Mouse (Mus musculus): ENCODE results near the gene Arrdc5. TPM values are rescaled to one million over a fixed set of nuclear protein-coding genes. Genes with fewer than 3 reads are reported as not detected.

Gene Arrdc5
- polyA plus RNA-seq, 1 experiment from 2014 or later = not detected

- DNase-seq (ENCODE audit: low spot score) = no peak
- Histone ChIP-seq H3K9ac (ENCODE audit: low read length) (no peak overlapping the region), H3K27ac (replicated peaks; ENCODE audit: low read depth, low read length) (no peak overlapping the region), H3K27me3 (ENCODE audit: control insufficient read depth, insufficient read depth, low read length) (no peaks in the 10 kb centered on the region), H3K4me3 (ENCODE audit: low read depth, low read length) (no peak overlapping the region), H3K4me2 (ENCODE audit: low read depth, severe bottlenecking) (no peak overlapping the region), H3K4me1 (ENCODE audit: control insufficient read depth, insufficient read depth, low read length) (0 out of 2 replicates have a peak, but pooled peaks cover 2% of the 10 kb centered on the region), H3K9me3 (ENCODE audit: control insufficient read depth, low read length) (no peaks in the 10 kb centered on the region), H3K36me3 (ENCODE audit: control insufficient read depth, insufficient read depth, low read length) (peaks cover 13% of the 10 kb centered on the region)
- 92% methylated on average over 5 of the region's 5 CpGs for WGBS
- ATAC-seq (ENCODE audit: insufficient number of reproducible peaks, low FRiP score, low TSS enrichment, low read depth) = no peak
Observed at GRCm38 (mm10) chr17:56278340-56278739, 21.7 kb downstream of the Arrdc5 start.

DNA sequence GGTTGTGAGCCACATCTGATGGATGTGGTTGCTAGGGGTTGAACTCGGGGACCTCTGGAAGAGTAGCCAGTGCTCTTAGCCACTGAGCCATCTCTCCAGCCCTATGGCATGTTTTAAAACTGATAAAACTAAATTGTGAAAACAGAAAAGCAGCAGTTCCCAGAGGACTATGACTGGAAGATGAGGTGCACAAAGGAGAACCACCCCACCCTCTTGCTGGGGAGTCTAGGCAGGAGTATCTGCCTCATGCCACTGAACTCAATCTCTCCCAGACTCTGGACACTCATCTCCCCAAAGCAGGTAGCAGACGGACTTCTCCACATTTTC, 22.6 kb downstream of the Arrdc5 start:
- H3K4me1 ChIP-seq (ENCODE audit: control insufficient read depth, insufficient read depth, low read length) = 0 out of 2 replicates have a peak, but pooled peaks cover 2% of the 10 kb centered on the region
- H3K27ac ChIP-seq (replicated peaks; ENCODE audit: low read depth, low read length) = 0 out of 2 replicates have a peak overlapping the region, but pooled peaks have one; percentile 61
- H3K9me3 ChIP-seq (ENCODE audit: control insufficient read depth, low read length) = no peaks in the 10 kb centered on the region
- H3K4me2 ChIP-seq (ENCODE audit: low read depth, severe bottlenecking) = peak overlapping the region; percentile 66; the same call in 1 of the 2 replicates
- ATAC-seq (ENCODE audit: insufficient number of reproducible peaks, low FRiP score, low TSS enrichment, low read depth) (no peak), DNase-seq (ENCODE audit: low spot score) (peak; percentile 34)
- no peak overlapping the region for H3K4me3 ChIP-seq (ENCODE audit: low read depth, low read length)
- WGBS = 39% methylated on average over 2 of the region's 2 CpGs
- no peaks in the 10 kb centered on the region for H3K27me3 ChIP-seq (ENCODE audit: control insufficient read depth, insufficient read depth, low read length)
- peaks cover 13% of the 10 kb centered on the region for H3K36me3 ChIP-seq (ENCODE audit: control insufficient read depth, insufficient read depth, low read length)
- H3K9ac ChIP-seq (ENCODE audit: low read length) = no peak overlapping the region

DNA sequence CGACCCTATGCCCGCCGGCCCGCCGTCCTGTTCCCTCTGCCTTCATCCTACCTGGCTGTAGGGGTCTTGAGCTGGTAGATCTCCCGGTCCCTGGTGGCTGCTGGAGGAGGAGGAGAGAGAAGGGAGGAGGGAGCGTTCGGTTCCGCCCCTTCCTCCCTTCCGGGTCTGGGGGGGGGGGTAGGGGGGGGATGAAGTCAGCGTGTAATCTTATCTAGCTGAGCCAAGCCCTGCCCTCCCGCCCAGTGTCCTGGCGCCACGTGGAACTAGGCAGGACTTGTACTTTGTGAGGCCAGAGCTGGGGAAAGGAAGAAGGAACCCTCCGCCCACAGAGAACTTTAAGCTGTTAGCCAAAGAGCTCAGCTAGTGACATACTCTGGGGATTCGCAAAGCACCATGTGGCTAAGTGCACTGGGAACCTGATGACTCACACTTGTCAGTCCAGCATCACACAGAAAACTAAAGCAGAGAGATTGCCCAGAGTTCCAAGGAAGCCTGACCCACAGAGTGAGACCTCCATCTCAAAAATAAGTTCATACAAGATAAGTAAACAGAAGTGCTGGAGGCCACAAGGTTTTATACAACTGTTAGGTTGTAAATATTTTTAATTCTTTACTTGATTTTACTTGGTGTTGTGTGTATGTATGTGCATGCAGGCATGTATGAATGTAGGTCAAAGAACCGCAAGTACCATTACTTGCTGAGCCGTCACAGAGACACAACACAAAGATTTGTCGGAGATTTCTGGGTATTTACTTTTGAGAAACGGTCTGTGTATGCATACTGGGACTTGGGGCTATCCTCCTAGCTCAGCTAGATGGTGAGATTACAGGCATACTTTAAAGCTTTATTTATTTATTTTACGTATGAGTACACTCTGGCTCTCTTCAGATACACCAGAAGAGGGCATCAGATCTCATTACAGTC, 23.2 kb downstream of the Arrdc5 start, which contains the start of gene Ticam1:
Ticam1 (minus strand) TSS at position 144 of the 924 bp plus-strand sequence.
- Histone ChIP-seq H3K9ac (ENCODE audit: low read length) (peak within 1 kb of the TSS; percentile 60), H3K27ac (replicated peaks; ENCODE audit: low read depth, low read length) (peak within 1 kb of the TSS; percentile 61), H3K4me3 (ENCODE audit: low read depth, low read length) (peak within 1 kb of the TSS; percentile 48), H3K4me1 (ENCODE audit: control insufficient read depth, insufficient read depth, low read length) (0 out of 2 replicates have a peak, but pooled peaks cover 2% of the 10 kb centered on the region), H3K27me3 (ENCODE audit: control insufficient read depth, insufficient read depth, low read length) (no peaks in the 10 kb centered on the region), H3K4me2 (ENCODE audit: low read depth, severe bottlenecking) (peak within 1 kb of the TSS; percentile 66), H3K9me3 (ENCODE audit: control insufficient read depth, low read length) (no peaks in the 10 kb centered on the region), H3K36me3 (ENCODE audit: control insufficient read depth, insufficient read depth, low read length) (peaks cover 13% of the 10 kb centered on the region)
- ATAC-seq (ENCODE audit: insufficient number of reproducible peaks, low FRiP score, low TSS enrichment, low read depth) = peak; percentile 89
- 9% methylated on average over 19 of the region's 21 CpGs for WGBS
- DNase-seq (ENCODE audit: low spot score) = peak; percentile 93

DNA sequence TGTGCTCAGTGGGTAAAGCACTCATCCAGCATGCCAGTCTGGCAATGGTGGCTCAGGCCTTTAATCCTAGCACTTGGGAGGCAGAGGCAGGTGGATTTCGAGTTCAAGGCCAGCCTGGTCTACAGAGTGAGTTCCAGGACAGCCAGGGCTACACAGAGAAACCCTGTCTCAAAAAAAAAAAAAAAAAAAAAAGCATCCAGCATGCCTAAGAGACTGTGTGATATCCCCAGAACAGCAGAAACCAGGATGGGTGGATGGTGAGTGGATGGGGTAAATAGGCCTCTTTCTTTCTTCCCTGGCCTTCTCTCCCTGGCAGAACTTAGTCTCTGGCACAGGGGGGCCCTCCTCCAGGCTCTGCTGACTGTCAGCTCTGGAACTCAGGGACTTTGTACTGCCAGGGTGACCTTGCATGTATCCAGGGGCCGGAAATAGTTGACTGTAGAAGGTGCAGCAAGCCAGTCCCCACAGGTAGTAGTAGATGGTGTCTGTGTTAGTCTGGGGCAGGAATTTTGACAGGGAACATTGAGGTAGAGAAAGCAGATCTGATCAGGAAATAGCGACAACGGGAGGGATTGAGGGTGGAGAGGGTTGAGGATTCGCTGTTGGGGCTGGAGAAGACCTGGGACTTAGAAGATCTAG, 24.1 kb downstream of the Arrdc5 start:
- no peak overlapping the region; the same call in 1 of the 2 replicates for H3K27ac ChIP-seq (replicated peaks; ENCODE audit: low read depth, low read length)
- H3K4me2 ChIP-seq (ENCODE audit: low read depth, severe bottlenecking) = peak overlapping the region; percentile 66
- DNase-seq (ENCODE audit: low spot score) = no peak
- H3K36me3 ChIP-seq (ENCODE audit: control insufficient read depth, insufficient read depth, low read length) = peaks cover 8% of the 10 kb centered on the region
- 0 out of 2 replicates have a peak, but pooled peaks cover 2% of the 10 kb centered on the region for H3K4me1 ChIP-seq (ENCODE audit: control insufficient read depth, insufficient read depth, low read length)
- no peaks in the 10 kb centered on the region for H3K9me3 ChIP-seq (ENCODE audit: control insufficient read depth, low read length)
- peak; percentile 11 for ATAC-seq (ENCODE audit: insufficient number of reproducible peaks, low FRiP score, low TSS enrichment, low read depth)
- peak overlapping the region; percentile 60 for H3K9ac ChIP-seq (ENCODE audit: low read length)
- WGBS = 34% methylated on average over 5 of the region's 5 CpGs
- H3K27me3 ChIP-seq (ENCODE audit: control insufficient read depth, insufficient read depth, low read length) = no peaks in the 10 kb centered on the region
- H3K4me3 ChIP-seq (ENCODE audit: low read depth, low read length) = peak overlapping the region; percentile 48

GRCm38 (mm10) chr17:56273986-56274385, 26.1 kb downstream of the Arrdc5 start:
- no peaks in the 10 kb centered on the region for H3K9me3 ChIP-seq (ENCODE audit: control insufficient read depth, low read length)
- no peak overlapping the region; the same call in 1 of the 2 replicates for H3K9ac ChIP-seq (ENCODE audit: low read length)
- 89% methylated on average over 5 of the region's 5 CpGs for WGBS
- H3K36me3 ChIP-seq (ENCODE audit: control insufficient read depth, insufficient read depth, low read length) = peaks cover 3% of the 10 kb centered on the region
- H3K4me3 ChIP-seq (ENCODE audit: low read depth, low read length) = no peak overlapping the region
- no peaks in the 10 kb centered on the region for H3K27me3 ChIP-seq (ENCODE audit: control insufficient read depth, insufficient read depth, low read length)
- ATAC-seq (ENCODE audit: insufficient number of reproducible peaks, low FRiP score, low TSS enrichment, low read depth) = no peak
- no peak overlapping the region for H3K27ac ChIP-seq (replicated peaks; ENCODE audit: low read depth, low read length)
- DNase-seq (ENCODE audit: low spot score) = no peak
- H3K4me2 ChIP-seq (ENCODE audit: low read depth, severe bottlenecking) = no peak overlapping the region
- H3K4me1 ChIP-seq (ENCODE audit: control insufficient read depth, insufficient read depth, low read length) = 0 out of 2 replicates have a peak, but pooled peaks cover 2% of the 10 kb centered on the region

DNA sequence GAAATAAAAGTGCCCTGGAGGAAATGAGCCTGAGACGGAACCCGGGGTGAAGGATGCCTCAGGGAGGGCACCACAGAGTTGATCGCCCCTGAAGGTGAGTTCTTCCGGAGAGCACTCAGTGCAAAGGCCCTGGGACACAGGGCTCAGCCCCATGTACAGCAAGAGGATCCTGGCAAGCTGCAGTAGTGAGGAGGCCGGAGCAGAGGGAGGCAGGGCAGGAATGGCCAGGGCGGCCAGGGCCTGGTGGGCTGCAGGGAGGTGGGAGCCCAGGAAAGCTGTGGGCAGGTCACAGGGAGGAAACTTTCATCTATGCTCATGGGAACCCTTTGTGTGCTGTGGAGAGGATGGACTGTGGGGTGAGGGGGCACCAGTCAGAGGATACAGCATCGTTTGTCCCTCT, 26.6 kb downstream of the Arrdc5 start:
- Histone ChIP-seq H3K27ac (replicated peaks; ENCODE audit: low read depth, low read length) (no peak overlapping the region), H3K4me2 (ENCODE audit: low read depth, severe bottlenecking) (no peak overlapping the region), H3K36me3 (ENCODE audit: control insufficient read depth, insufficient read depth, low read length) (peaks cover 3% of the 10 kb centered on the region), H3K9ac (ENCODE audit: low read length) (no peak overlapping the region; the same call in 1 of the 2 replicates), H3K27me3 (ENCODE audit: control insufficient read depth, insufficient read depth, low read length) (no peaks in the 10 kb centered on the region), H3K4me3 (ENCODE audit: low read depth, low read length) (no peak overlapping the region), H3K4me1 (ENCODE audit: control insufficient read depth, insufficient read depth, low read length) (0 out of 2 replicates have a peak, but pooled peaks cover 2% of the 10 kb centered on the region), H3K9me3 (ENCODE audit: control insufficient read depth, low read length) (no peaks in the 10 kb centered on the region)
- DNase-seq (ENCODE audit: low spot score) (no peak), ATAC-seq (ENCODE audit: insufficient number of reproducible peaks, low FRiP score, low TSS enrichment, low read depth) (no peak)
- 79% methylated on average over 7 of the region's 7 CpGs for WGBS

- Histone ChIP-seq H3K4me2 (ENCODE audit: low read depth, severe bottlenecking) (no peak overlapping the region), H3K9ac (ENCODE audit: low read length) (no peak overlapping the region), H3K4me3 (ENCODE audit: low read depth, low read length) (no peak overlapping the region), H3K4me1 (ENCODE audit: control insufficient read depth, insufficient read depth, low read length) (0 out of 2 replicates have a peak, but pooled peaks cover 2% of the 10 kb centered on the region), H3K27me3 (ENCODE audit: control insufficient read depth, insufficient read depth, low read length) (no peaks in the 10 kb centered on the region), H3K9me3 (ENCODE audit: control insufficient read depth, low read length) (no peaks in the 10 kb centered on the region), H3K36me3 (ENCODE audit: control insufficient read depth, insufficient read depth, low read length) (no peaks in the 10 kb centered on the region; the same call in none of the 2 replicates), H3K27ac (replicated peaks; ENCODE audit: low read depth, low read length) (no peak overlapping the region)
- WGBS = 84% methylated on average over 3 of the region's 3 CpGs
- DNase-seq (ENCODE audit: low spot score) (no peak), ATAC-seq (ENCODE audit: insufficient number of reproducible peaks, low FRiP score, low TSS enrichment, low read depth) (no peak)
Observed at GRCm38 (mm10) chr17:56272644-56273043, 27.4 kb downstream of the Arrdc5 start.

DNA sequence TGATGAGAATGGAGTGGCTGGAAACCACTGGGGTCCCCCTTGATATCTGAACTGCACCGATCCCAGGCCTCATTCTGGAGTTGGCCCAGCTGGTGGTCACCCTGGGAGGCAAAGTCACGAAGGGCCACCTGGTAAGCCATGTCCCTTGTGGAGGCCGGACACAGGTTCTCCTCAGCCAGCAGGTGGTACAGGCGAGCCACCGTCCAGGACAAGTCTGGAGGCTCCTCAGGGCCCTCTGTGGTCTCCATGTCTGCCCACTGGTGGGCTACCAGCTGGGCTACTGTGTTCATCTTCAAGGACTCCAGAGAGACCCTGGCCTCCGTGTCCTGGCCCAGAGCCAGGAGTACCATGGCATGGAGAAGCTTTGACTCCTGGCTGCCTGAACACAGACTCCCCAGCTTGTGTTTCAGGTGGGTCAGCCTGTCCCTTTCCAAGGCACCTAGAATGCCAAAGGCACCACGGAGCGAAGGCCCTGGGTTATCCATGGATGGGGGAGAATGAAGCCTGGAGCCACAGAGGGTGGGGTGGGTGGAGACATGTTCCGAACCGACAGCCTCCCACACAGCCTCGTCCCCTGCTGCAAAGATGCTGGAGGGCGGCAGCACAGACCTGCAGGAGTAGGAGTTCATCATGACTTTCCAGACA, 28.4 kb downstream of the Arrdc5 start:
- H3K27ac ChIP-seq (replicated peaks; ENCODE audit: low read depth, low read length) = no peak overlapping the region
- no peaks in the 10 kb centered on the region for H3K9me3 ChIP-seq (ENCODE audit: control insufficient read depth, low read length)
- no peak for ATAC-seq (ENCODE audit: insufficient number of reproducible peaks, low FRiP score, low TSS enrichment, low read depth)
- H3K36me3 ChIP-seq (ENCODE audit: control insufficient read depth, insufficient read depth, low read length) = no peaks in the 10 kb centered on the region; the same call in none of the 2 replicates
- H3K4me2 ChIP-seq (ENCODE audit: low read depth, severe bottlenecking) = no peak overlapping the region
- H3K4me1 ChIP-seq (ENCODE audit: control insufficient read depth, insufficient read depth, low read length) = 0 out of 2 replicates have a peak, but pooled peaks cover 2% of the 10 kb centered on the region
- no peaks in the 10 kb centered on the region for H3K27me3 ChIP-seq (ENCODE audit: control insufficient read depth, insufficient read depth, low read length)
- no peak overlapping the region for H3K4me3 ChIP-seq (ENCODE audit: low read depth, low read length)
- no peak overlapping the region for H3K9ac ChIP-seq (ENCODE audit: low read length)
- DNase-seq (ENCODE audit: low spot score) = no peak
- 89% methylated on average over 12 of the region's 12 CpGs for WGBS
